Mouse (Mus musculus): ENCODE measurements around the gene Tmod1.

The Tmod1 gene

DNA sequence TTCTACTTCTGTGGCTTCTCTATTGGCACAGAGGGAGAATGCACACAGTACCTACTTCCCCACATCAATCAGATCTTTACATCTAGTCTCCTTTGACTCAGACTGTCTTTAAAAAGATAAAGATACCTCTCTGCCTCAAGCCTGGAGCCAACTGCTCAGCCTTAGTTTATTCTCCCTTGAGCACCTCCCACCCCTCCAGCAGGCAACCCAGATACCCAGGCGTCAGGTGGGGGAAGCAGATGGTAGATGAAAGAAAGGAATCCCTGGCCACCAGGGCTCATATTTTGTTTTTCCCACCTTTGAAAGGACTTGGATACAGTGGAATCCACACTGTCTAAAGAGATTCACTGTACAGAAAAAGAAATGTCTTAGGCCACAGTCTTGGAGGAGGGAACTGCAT lies 29.8 kb downstream of the Tmod1 start:
- Histone ChIP-seq H3K27me3 (ENCODE audit: control insufficient read depth, insufficient read depth, low read length, poor library complexity, severe bottlenecking) (no peaks in the 10 kb centered on the region), H3K36me3 (ENCODE audit: control insufficient read depth, insufficient read depth, low read length, poor library complexity, severe bottlenecking) (no peaks in the 10 kb centered on the region)
- DNase-seq (ENCODE audit: low read depth, low spot score), result no peak

DNA sequence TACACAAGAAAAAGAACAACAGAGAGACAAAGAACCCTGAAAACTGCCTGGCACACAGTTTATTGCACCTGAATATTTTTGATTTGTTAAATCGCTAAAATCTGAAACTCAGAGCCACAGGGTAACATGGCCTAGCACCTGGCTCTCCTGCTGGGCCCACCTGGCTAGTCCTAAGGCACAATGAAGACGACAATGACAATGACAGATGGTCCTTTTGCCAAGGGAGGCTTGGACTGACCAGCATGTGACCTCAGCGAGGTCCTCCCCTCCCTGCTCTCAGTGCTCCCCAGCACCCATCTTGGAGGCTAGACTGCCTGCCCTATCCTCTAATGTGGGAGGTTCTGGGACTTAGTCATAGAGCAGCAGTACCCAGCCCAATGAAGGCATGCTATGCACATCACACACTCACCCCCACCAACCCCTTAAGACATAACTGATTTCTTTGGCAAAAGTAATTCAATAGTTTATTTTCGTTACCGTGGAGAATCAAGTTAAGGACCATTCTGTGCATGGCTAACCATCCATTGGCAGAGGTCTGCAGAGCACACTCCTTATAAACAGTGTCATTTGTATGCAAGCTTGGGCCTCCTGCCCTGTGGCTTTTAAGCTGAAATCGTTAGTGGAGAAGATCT lies 31.2 kb downstream of the Tmod1 start:
- H3K27me3 ChIP-seq (ENCODE audit: control insufficient read depth, insufficient read depth, low read length, poor library complexity, severe bottlenecking), result no peaks in the 10 kb centered on the region
- H3K36me3 ChIP-seq (ENCODE audit: control insufficient read depth, insufficient read depth, low read length, poor library complexity, severe bottlenecking), result no peaks in the 10 kb centered on the region
- DNase-seq (ENCODE audit: low read depth, low spot score), result no peak

DNA sequence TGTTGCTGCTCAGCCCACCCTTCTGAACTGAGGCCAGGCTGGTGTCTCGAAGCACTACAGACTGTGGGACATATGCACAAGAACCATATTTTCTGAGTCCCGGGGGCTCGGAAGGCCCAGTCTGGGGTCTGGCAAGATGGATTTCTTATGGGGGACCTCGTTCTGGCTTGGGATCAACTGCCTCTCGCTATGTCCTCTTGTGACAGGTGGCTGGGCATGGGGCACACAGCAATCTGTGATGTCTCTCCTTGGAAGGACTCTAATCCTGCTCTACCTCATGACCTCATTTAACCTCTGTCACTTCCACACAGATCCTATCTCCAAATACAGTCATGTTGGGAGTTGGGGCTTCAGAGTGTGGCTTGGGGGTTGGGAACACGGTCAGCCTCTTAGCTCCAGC lies 33.9 kb downstream of the Tmod1 start:
- no peaks in the 10 kb centered on the region for H3K27me3 ChIP-seq (ENCODE audit: control insufficient read depth, insufficient read depth, low read length, poor library complexity, severe bottlenecking)

DNA sequence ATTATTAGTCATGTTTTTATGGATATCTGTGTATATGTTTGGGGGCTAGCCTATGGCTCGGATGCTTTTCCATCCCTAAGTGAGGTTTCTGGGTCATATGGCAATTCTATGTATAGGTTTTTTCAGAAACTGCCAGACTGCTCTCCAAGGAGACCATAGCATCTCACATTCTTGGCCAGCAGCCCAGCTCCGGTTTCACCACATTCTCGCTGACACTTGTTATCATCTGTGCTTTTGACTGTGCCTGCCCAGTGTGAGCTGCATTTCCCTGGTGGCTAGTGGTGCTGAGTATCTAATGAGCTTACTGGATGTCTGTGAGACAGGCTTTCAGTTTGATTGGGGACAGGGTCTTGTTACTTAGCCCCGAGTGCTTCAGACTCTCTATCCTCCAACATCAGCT lies 35.0 kb downstream of the Tmod1 start:
- no peak for DNase-seq (ENCODE audit: low read depth, low spot score)
- no peaks in the 10 kb centered on the region for H3K36me3 ChIP-seq (ENCODE audit: control insufficient read depth, insufficient read depth, low read length, poor library complexity, severe bottlenecking)
- H3K27me3 ChIP-seq (ENCODE audit: control insufficient read depth, insufficient read depth, low read length, poor library complexity, severe bottlenecking), result no peaks in the 10 kb centered on the region

More for the DNA sequence above, 33.9 kb downstream of the Tmod1 start:
- no peak for DNase-seq (ENCODE audit: low read depth, low spot score)
- no peaks in the 10 kb centered on the region for H3K36me3 ChIP-seq (ENCODE audit: control insufficient read depth, insufficient read depth, low read length, poor library complexity, severe bottlenecking)

DNA sequence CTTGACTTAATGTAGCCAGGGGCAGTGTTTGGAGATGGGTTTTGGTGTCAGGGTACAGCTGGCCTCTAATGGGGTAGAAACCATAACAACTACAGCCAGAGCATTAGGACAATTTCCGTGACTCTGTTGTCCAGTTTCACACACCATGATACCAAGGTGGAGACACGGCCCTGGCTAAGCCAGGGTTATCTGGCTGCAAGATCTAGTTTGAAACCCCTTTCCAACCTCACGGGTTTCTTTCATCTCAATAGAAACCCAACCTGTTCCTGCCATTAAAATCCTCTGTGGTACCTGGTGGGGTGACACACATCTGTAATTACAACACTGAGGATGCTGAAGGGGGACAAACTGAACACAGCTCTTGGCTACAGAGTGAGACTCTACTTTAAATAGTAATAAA lies 36.9 kb downstream of the Tmod1 start:
- DNase-seq (ENCODE audit: low read depth, low spot score), result no peak
- Histone ChIP-seq H3K27me3 (ENCODE audit: control insufficient read depth, insufficient read depth, low read length, poor library complexity, severe bottlenecking) (no peaks in the 10 kb centered on the region), H3K36me3 (ENCODE audit: control insufficient read depth, insufficient read depth, low read length, poor library complexity, severe bottlenecking) (no peaks in the 10 kb centered on the region)

DNA sequence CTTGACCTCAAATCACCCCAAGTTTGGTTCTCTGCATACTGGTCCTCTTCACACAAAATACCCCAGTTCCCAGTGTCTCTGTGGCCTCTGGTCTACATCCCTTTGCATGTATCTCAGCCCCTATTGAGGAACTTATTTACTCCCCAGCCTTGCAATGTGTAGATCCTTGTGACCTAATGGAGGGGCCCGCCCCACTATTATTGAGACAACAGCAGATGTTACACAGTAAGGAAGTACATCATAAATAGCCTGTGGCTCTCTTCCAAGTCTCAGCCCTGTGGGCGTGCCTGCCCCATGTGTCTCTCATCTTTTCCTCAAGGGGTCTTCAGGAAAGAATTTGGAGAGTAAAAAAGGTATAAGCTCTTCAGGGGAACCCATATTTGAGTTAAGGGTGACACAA lies 38.2 kb downstream of the Tmod1 start:
- Histone ChIP-seq H3K36me3 (ENCODE audit: control insufficient read depth, insufficient read depth, low read length, poor library complexity, severe bottlenecking) (no peaks in the 10 kb centered on the region), H3K27me3 (ENCODE audit: control insufficient read depth, insufficient read depth, low read length, poor library complexity, severe bottlenecking) (no peaks in the 10 kb centered on the region)
- DNase-seq (ENCODE audit: low read depth, low spot score), result no peak

DNA sequence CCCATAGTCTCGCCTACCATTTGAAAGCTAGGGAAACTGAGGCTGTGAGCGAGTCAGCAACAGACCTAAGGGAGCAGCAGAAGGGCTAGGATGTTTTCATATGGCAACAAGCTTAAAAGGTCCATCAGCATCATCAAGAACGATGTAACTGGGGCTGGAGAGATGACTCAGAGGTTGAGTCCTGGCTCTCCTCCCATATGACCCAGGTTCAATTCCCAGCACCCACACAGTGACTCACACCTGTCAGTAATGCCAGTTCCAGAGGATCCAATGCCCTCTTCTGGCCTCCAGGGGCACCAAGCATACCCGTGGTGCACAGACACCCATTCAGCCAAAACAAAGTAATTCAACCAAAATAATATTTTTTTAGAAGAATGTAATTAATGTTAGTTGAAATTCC lies 41.5 kb downstream of the Tmod1 start:
- no peaks in the 10 kb centered on the region for H3K36me3 ChIP-seq (ENCODE audit: control insufficient read depth, insufficient read depth, low read length, poor library complexity, severe bottlenecking)
- DNase-seq (ENCODE audit: low read depth, low spot score), result no peak
- no peaks in the 10 kb centered on the region for H3K27me3 ChIP-seq (ENCODE audit: control insufficient read depth, insufficient read depth, low read length, poor library complexity, severe bottlenecking)

DNA sequence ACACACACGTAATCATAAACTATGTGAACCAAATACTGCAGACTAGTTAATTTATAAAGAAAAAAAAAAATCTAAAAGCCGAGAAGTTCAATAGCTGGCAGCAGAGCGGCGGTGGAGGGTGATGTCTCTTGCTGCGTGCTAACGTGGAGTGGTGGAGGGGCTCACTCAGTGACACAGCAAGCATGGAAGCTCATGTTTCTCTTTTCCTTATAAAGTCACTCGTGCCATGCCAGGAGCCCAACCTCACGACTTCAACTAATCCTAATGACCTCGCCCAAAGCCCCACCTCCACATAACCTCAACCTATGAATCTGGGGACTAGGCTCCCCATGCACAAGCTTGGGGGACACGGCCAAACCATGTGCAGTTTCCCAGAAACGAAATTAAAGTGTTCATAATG lies 43.8 kb downstream of the Tmod1 start:
- no peak for DNase-seq (ENCODE audit: low read depth, low spot score)
- Histone ChIP-seq H3K36me3 (ENCODE audit: control insufficient read depth, insufficient read depth, low read length, poor library complexity, severe bottlenecking) (no peaks in the 10 kb centered on the region), H3K27me3 (ENCODE audit: control insufficient read depth, insufficient read depth, low read length, poor library complexity, severe bottlenecking) (no peaks in the 10 kb centered on the region)

DNA sequence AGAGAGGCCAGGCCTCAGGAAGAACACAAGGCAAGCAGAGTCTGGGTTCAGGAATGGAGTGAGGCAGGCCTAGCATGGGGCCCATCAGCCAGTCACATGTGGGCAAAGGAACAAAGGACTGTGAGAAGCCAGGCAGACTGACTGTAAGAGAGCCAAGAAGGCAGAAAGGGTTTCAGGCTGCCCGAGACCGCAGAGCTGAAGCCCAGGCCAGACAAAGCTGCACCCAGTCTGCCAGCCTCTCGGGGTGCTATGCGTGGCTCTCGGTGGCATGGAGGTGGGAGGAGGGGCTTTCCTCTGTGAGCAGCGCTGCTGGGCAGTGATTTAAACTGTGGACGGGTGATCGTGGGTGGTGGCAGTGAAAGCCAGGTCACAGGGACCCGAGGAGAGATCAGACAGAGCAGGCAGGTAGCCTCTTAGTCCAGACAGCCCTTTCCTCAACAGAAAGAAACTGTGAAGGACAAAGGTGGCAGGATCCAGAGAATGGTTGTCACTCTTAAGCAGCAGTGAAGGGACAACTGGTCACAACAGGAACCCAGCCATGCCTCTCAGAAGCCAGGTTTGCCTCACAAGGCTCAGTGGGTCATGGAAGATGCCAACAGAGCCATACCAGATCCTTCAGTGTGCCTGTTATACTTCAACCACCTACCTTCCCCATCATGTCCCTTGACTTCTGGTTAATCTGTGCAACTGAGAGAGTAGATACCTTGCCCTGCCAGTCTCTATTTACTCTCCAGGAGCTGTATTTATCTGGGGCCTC lies 45.9 kb downstream of the Tmod1 start:
- DNase-seq (ENCODE audit: low read depth, low spot score), result no peak
- no peaks in the 10 kb centered on the region for H3K27me3 ChIP-seq (ENCODE audit: control insufficient read depth, insufficient read depth, low read length, poor library complexity, severe bottlenecking)
- H3K36me3 ChIP-seq (ENCODE audit: control insufficient read depth, insufficient read depth, low read length, poor library complexity, severe bottlenecking), result no peaks in the 10 kb centered on the region

DNA sequence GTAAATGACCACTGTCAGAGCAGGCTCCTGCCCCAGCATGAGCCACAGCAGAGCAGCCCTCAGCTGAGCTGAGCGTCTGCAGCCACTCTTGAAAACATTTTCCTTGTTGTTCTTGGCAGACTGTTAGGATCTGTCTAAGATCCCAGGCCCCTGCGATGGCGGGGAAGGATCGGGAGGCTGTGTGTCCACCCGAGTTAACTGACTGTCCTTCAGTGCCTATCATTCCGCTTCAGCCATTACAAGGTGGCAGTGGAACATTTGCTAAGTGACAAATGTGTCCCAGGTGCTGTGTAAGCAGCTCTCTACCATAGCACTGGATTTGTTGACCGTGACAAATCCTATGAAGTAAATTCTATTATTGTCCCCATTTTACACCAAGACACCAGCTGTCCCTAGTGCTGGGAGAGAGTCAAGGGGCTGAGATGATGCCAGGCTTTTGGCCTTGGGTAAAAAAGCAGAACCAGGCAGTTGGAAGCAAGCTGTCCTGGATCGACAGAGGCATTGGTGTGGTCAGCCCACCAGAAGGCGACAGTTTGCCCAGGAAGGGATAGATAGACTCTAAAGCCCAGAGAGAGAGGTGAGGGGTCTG lies 46.6 kb downstream of the Tmod1 start:
- no peak for DNase-seq (ENCODE audit: low read depth, low spot score)
- H3K36me3 ChIP-seq (ENCODE audit: control insufficient read depth, insufficient read depth, low read length, poor library complexity, severe bottlenecking), result no peaks in the 10 kb centered on the region
- no peaks in the 10 kb centered on the region for H3K27me3 ChIP-seq (ENCODE audit: control insufficient read depth, insufficient read depth, low read length, poor library complexity, severe bottlenecking)

DNA sequence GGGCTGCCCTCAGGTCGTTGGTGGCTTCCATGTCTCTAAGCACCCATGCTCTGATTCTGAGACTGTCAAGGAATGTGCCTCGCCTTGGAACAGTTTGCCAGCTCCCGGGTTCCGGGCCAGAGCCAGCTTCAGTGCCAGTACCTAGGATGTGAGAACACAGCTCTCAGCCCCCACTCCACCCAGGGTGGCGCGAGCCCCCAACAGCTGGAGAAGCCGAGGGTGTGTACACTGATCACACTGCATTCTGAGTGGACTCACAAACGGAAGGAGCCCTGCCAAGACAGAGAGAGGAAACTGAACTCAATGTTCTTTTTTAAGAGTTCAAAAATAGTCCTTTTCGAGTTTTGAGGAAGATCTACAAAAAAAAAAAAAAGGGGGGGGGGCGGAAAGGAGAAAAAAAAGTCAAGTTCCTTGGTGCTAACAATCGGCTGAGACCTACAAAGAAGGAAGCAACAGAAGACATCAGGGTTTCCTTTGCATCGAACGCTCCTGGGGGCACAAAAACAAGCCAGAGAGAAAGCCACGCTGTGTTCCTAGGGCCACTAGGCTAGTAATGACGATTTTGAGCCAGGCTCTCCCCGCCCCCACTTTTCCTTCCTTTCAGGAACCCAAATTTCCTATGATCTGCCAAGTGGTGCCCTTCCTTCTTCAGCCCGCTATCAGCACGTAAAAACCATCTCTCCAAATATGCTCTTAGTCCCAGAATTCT lies 48.1 kb downstream of the Tmod1 start:
- DNase-seq (ENCODE audit: low read depth, low spot score), result no peak
- Histone ChIP-seq H3K27me3 (ENCODE audit: control insufficient read depth, insufficient read depth, low read length, poor library complexity, severe bottlenecking) (no peaks in the 10 kb centered on the region), H3K36me3 (ENCODE audit: control insufficient read depth, insufficient read depth, low read length, poor library complexity, severe bottlenecking) (no peaks in the 10 kb centered on the region)

DNA sequence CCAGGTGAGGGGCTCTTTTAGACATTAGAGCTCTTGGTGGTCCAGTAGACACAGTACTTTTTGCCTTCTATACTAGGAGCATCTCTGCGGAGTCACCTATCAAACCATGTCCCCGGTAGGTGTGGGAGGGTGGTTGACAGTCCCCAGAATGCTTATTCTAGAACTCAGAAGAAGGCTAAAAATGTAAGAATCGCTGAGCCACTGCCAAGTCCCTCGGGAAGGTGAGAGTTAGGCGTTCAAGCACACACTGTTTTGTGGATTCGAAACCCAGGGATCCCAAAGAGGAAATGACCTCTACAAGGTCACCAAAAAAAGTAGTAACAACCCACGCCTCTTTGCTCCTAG lies 48.7 kb downstream of the Tmod1 start:
- no peaks in the 10 kb centered on the region for H3K27me3 ChIP-seq (ENCODE audit: control insufficient read depth, insufficient read depth, low read length, poor library complexity, severe bottlenecking)
- H3K36me3 ChIP-seq (ENCODE audit: control insufficient read depth, insufficient read depth, low read length, poor library complexity, severe bottlenecking), result no peaks in the 10 kb centered on the region
- no peak for DNase-seq (ENCODE audit: low read depth, low spot score)

DNA sequence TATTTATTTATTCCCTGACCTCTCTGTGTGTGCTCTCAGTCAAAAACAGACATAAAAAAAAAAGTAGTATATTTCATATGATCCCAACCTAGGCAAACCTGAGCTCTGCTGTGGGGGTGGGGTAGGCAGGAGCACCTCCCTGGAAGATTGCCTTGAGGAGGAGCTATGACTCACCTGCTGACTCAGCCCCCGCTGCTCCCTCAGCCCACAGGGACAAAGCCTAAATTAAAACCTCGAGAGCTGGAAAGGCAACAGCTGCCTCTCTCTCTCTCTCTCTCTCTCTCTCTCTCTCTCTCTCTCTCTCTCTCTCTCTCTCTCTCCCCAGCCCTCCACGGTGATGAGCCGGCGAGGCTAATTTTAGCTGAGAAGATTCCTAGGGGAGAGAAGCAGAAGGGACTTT lies 49.1 kb downstream of the Tmod1 start:
- no peaks in the 10 kb centered on the region for H3K27me3 ChIP-seq (ENCODE audit: control insufficient read depth, insufficient read depth, low read length, poor library complexity, severe bottlenecking)
- DNase-seq (ENCODE audit: low read depth, low spot score), result no peak
- H3K36me3 ChIP-seq (ENCODE audit: control insufficient read depth, insufficient read depth, low read length, poor library complexity, severe bottlenecking), result no peaks in the 10 kb centered on the region

DNA sequence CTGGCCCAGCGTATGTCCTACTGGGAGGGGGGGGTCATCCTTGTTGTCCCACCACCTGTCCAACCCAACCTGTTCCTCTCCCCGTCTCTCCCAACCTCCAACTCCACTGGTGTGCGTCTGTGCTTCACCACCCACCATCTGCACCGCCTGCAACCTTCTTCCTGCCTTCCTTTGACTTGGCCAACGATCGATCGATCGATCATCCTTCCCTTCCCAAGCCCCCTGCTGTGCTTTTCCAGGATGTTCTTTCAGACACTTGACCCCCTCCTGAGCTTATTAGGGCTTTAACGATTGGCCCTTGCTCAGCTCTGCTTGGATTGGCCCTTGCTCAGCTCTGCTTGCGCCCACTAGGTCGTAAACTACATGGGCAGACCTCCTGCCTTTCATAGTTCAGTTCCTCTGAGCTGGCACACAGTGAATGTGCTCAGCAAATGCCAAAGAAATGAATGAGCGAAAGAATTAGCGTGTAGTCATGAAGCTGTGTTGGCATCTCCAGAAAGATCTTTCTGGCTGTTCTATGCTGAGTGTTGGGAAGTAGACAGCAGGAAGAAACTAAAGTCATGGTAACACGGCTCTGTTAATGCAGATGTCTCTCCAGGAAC lies 50.9 kb downstream of the Tmod1 start:
- Histone ChIP-seq H3K27me3 (ENCODE audit: control insufficient read depth, insufficient read depth, low read length, poor library complexity, severe bottlenecking) (no peaks in the 10 kb centered on the region), H3K36me3 (ENCODE audit: control insufficient read depth, insufficient read depth, low read length, poor library complexity, severe bottlenecking) (no peaks in the 10 kb centered on the region)
- no peak for DNase-seq (ENCODE audit: low read depth, low spot score)
